Mouse (Mus musculus): ENCODE data around the gene Pgm2l1.
"Not testable (repeated sequence)": the region's sequence is repeated elsewhere in the genome, so short reads cannot be mapped to it uniquely, and the experiment has no call there.

The Pgm2l1 gene

GRCm38 (mm10) chr7:100227896-100228525, 817 bp downstream of the Pgm2l1 start:
- no peak for DNase-seq (ENCODE audit: extremely low spot score, low spot score)

- no peak for DNase-seq (ENCODE audit: extremely low spot score, low spot score)
Measured at GRCm38 (mm10) chr7:100228957-100229356, 1.8 kb downstream of the Pgm2l1 start.

GRCm38 (mm10) chr7:100230646-100231045, 3.5 kb downstream of the Pgm2l1 start:
- DNase-seq (ENCODE audit: extremely low spot score, low spot score): no peak

GRCm38 (mm10) chr7:100231661-100232060, 4.5 kb downstream of the Pgm2l1 start:
- no peak for DNase-seq (ENCODE audit: extremely low spot score, low spot score)

GRCm38 (mm10) chr7:100233681-100234080, 6.5 kb downstream of the Pgm2l1 start:
- no peak for DNase-seq (ENCODE audit: extremely low spot score, low spot score)

GRCm38 (mm10) chr7:100234264-100234885, 7.2 kb downstream of the Pgm2l1 start:
- no peak for DNase-seq (ENCODE audit: extremely low spot score, low spot score)

GRCm38 (mm10) chr7:100238271-100238670, 11.1 kb downstream of the Pgm2l1 start:
- DNase-seq (ENCODE audit: extremely low spot score, low spot score): no peak

GRCm38 (mm10) chr7:100240601-100241000, 13.4 kb downstream of the Pgm2l1 start:
- no peak for DNase-seq (ENCODE audit: extremely low spot score, low spot score)

GRCm38 (mm10) chr7:100243007-100243406, 15.8 kb downstream of the Pgm2l1 start:
- no peak for DNase-seq (ENCODE audit: extremely low spot score, low spot score)

- no peak for DNase-seq (ENCODE audit: extremely low spot score, low spot score)
Measured at GRCm38 (mm10) chr7:100244225-100244624, 17.0 kb downstream of the Pgm2l1 start.

GRCm38 (mm10) chr7:100245176-100245575, 18.0 kb downstream of the Pgm2l1 start:
- DNase-seq (ENCODE audit: extremely low spot score, low spot score): no peak

GRCm38 (mm10) chr7:100250667-100251066, 23.5 kb downstream of the Pgm2l1 start:
- DNase-seq (ENCODE audit: extremely low spot score, low spot score): no peak

GRCm38 (mm10) chr7:100262350-100262749, 35.2 kb downstream of the Pgm2l1 start:
- DNase-seq (ENCODE audit: extremely low spot score, low spot score): no peak

- DNase-seq (ENCODE audit: extremely low spot score, low spot score): not testable (repeated sequence)
Measured at GRCm38 (mm10) chr7:100264934-100265333, 37.7 kb downstream of the Pgm2l1 start.

- no peak for DNase-seq (ENCODE audit: extremely low spot score, low spot score)
Measured at GRCm38 (mm10) chr7:100272369-100272768, 45.2 kb downstream of the Pgm2l1 start.

GRCm38 (mm10) chr7:100274507-100274906, 47.3 kb downstream of the Pgm2l1 start:
- no peak for DNase-seq (ENCODE audit: extremely low spot score, low spot score)

GRCm38 (mm10) chr7:100276397-100276796, 49.2 kb downstream of the Pgm2l1 start:
- DNase-seq (ENCODE audit: extremely low spot score, low spot score): no peak

GRCm38 (mm10) chr7:100279803-100280202, 52.6 kb downstream of the Pgm2l1 start:
- no peak for DNase-seq (ENCODE audit: extremely low spot score, low spot score)

GRCm38 (mm10) chr7:100281596-100281995, 54.4 kb downstream of the Pgm2l1 start:
- no peak for DNase-seq (ENCODE audit: extremely low spot score, low spot score)

- DNase-seq (ENCODE audit: extremely low spot score, low spot score): no peak
Measured at GRCm38 (mm10) chr7:100283298-100283697, 56.1 kb downstream of the Pgm2l1 start.

GRCm38 (mm10) chr7:100285383-100285782, 58.2 kb downstream of the Pgm2l1 start, which contains the start of gene P4ha3:
P4ha3 (plus strand) TSS chr7:100285520.
- peak; percentile 50 for DNase-seq (ENCODE audit: extremely low spot score, low spot score)

- peak; percentile 32 for DNase-seq (ENCODE audit: extremely low spot score, low spot score)
Measured at GRCm38 (mm10) chr7:100287748-100288578, 60.8 kb downstream of the Pgm2l1 start.

All from neural tube, embryonic 10.5 days (tissue).